Mouse (Mus musculus) small intestine, adult 2 months (tissue): Measurements from ENCODE around the gene Ranbp3l.

Experiments
- CTCF ChIP-seq: fragments of 200-500 bp; IDR thresholded peaks from 2 replicates; pipeline ENCODE4 v1.5.1; 2012; ENCODE audit warnings: low read depth, mild to moderate bottlenecking, control low read depth, inconsistent platforms, low read length, moderate library complexity, mixed read lengths; ENCODE audit not compliant: insufficient replicate concordance, insufficient read length; ENCODE audit errors: extremely low read depth
- POLR2A ChIP-seq: fragments of 200-500 bp; IDR thresholded peaks from 2 replicates; pipeline ENCODE4 v1.6.1; 2012; ENCODE audit warnings: low read depth, mild to moderate bottlenecking, control low read depth, inconsistent platforms, low read length, moderate library complexity

GRCm38 (mm10) chr15:9002762-9003161 is 35.0 kb downstream of the Ranbp3l start:
- TF ChIP-seq CTCF = no peak
- no peak for TF ChIP-seq POLR2A
